Mouse (Mus musculus) midbrain, embryonic 10.5 days (tissue): Measurements from ENCODE around the gene Map2k2. TPM values are rescaled to one million over a fixed set of nuclear protein-coding genes. Genes with fewer than 3 reads are reported as not detected.
"Not testable (repeated sequence)": the region's sequence is repeated elsewhere in the genome, so short reads cannot be mapped to it uniquely, and the experiment has no call there.

Source experiments
- DNase-seq: peaks from one replicate; pipeline ENCODE4 v3.0.0-alpha.2; 2017; ENCODE audit warnings: low spot score
- H3K27ac ChIP-seq: fragments of 300-500 bp; sonication (generic); replicated peaks from 2 replicates; pipeline ENCODE4 v1.5.1; 2016; ENCODE audit warnings: mild to moderate bottlenecking
- H3K27me3 ChIP-seq: fragments of 300-500 bp; sonication (generic); 2 replicates; pipeline ENCODE4 v1.6.1; 2016; ENCODE audit warnings: low read depth, mild to moderate bottlenecking; ENCODE audit not compliant: poor library complexity, severe bottlenecking
- H3K36me3 ChIP-seq: fragments of 300-500 bp; sonication (generic); 2 replicates; pipeline ENCODE4 v1.6.1; 2016; ENCODE audit warnings: mild to moderate bottlenecking, moderate library complexity
- H3K4me1 ChIP-seq: fragments of 300-500 bp; sonication (generic); 2 replicates; pipeline ENCODE4 v1.6.1; 2016
- H3K4me3 ChIP-seq: fragments of 300-500 bp; sonication (generic); 2 replicates; pipeline ENCODE4 v1.5.1; 2016; ENCODE audit warnings: mild to moderate bottlenecking, moderate library complexity
- H3K9me3 ChIP-seq: fragments of 300-500 bp; sonication (generic); replicated peaks from 2 replicates; pipeline ENCODE4 v1.6.1; 2016; ENCODE audit warnings: mild to moderate bottlenecking
- WGBS: fragments of 180-500 bp; shearing (Covaris S2); methylation state at CpG from one replicate; pipeline ENCODE4 v1.1.7; 2016; 5-methylcytosine and 5-hydroxymethylcytosine counted together
- polyA plus RNA-seq: library from polyadenylated mRNA; unstranded; fragments of >200 nt; fragmentation: Nextera tagmentation; extraction: Ambion mirVana; gene quantifications from 2 replicates; pipeline ENCODE4 v1.2.1, GENCODE M21; 2016

Map2k2 gene
- polyA plus RNA-seq: 215 TPM in 2 replicates

DNA sequence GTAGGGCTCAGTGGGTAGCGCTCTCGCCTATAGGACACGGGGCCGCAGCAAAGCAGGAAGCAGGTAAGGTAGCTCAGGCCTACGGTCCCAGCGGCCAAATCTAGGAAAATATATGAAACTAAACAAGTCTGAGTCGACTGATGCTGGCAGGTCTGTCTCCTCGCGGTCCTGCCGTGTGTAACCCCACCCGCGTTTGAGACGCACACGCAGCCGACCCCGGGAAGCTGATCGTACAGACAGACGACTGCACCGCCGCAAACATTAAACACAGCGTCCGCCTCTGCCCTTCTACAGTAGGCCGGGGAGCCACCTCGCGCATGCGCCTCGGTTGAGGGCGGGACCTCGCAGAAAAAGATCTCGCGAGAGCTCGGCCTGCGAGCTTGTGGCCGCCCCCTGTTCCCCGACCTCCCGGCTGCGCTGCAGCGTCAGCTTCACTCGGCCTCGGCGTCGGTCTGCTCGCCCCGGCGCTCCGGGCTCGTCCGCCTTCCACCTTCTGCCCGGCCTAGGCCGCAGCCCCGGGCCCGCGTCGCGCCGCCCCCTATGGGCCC is at the start of gene Map2k2:
Gene Map2k2 (plus strand): TSS at position 351 of the 548 bp plus-strand sequence.
- Histone ChIP-seq H3K4me1 (peaks cover 30% of the 10 kb centered on the region), H3K4me3 (peak within 1 kb of the TSS; percentile 92), H3K27me3 (no peaks in the 10 kb centered on the region), H3K27ac (peak within 1 kb of the TSS; percentile 99), H3K36me3 (peaks cover 33% of the 10 kb centered on the region), H3K9me3 (no peaks in the 10 kb centered on the region)
- under 1% methylated on average over 56 of the region's 56 CpGs for WGBS
- DNase-seq: peak; percentile 97

DNA sequence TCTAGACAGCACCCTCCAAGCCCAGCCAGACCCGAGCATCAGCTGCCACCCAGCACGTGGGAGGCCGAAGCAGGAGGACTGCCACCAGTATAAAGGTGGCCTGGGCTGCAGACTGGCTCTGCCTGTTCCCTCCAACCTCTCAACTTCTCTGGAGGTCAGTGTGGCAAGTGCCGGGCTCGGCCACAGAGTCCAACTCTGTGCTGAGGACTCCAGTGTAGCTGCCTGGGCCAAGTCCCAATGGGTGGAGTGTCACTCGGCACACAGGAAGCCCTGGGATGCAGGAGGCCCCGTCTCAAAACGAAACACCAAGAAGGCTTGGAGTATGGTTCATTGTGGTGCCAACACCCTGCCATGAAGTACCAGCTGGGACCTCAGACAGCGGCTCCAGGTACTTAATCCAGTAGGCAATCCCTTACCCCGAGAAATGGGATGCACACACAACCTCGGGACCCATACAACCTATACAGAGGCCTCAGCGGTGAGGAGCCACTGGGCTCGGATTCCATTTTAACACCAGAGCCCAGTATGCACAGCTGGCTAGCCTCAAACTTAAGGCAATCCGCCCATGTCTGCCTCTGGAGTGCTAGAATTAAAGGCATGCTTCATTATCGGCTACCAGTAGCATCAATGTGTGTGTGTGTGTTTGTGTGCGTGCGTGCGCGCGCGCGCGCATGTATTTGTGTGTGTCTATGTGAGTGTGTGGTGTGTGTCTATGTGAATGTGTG is 48.1 kb upstream of the Map2k2 start:
- H3K9me3 ChIP-seq: no peaks in the 10 kb centered on the region
- DNase-seq: no peak
- H3K36me3 ChIP-seq: peaks cover 41% of the 10 kb centered on the region
- 0 out of 2 replicates have a peak overlapping the region, but pooled peaks have one; percentile 12 for H3K4me3 ChIP-seq
- no peak overlapping the region for H3K27ac ChIP-seq
- 95% methylated on average over 23 of the region's 23 CpGs for WGBS
- H3K27me3 ChIP-seq: no peaks in the 10 kb centered on the region
- peaks cover 24% of the 10 kb centered on the region for H3K4me1 ChIP-seq

DNA sequence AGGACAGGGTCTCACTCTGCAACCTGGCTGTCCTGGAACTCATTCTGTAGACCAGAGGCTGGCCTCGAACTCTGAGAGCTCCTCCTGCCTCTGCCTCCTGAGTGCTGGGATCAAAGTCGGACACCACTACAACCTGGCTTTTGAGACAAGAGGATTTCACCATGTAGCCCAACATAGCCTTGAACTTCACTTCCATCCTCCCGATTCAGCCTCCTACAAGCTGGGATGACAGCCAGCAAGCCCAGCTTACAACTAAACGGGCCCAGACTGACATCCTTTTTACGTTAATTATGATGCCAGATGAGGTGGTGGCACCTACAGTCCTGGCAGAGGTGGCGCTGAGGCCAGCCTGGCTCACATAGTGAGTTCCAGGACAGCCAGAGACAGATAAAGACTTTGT is 46.8 kb upstream of the Map2k2 start:
- no peak overlapping the region for H3K27ac ChIP-seq
- no peaks in the 10 kb centered on the region for H3K9me3 ChIP-seq
- peaks cover 29% of the 10 kb centered on the region for H3K36me3 ChIP-seq
- H3K27me3 ChIP-seq: no peaks in the 10 kb centered on the region
- H3K4me3 ChIP-seq: peak overlapping the region; percentile 73
- DNase-seq: no peak
- WGBS: 91% methylated on average over 6 of the region's 6 CpGs
- H3K4me1 ChIP-seq: peaks cover 24% of the 10 kb centered on the region

DNA sequence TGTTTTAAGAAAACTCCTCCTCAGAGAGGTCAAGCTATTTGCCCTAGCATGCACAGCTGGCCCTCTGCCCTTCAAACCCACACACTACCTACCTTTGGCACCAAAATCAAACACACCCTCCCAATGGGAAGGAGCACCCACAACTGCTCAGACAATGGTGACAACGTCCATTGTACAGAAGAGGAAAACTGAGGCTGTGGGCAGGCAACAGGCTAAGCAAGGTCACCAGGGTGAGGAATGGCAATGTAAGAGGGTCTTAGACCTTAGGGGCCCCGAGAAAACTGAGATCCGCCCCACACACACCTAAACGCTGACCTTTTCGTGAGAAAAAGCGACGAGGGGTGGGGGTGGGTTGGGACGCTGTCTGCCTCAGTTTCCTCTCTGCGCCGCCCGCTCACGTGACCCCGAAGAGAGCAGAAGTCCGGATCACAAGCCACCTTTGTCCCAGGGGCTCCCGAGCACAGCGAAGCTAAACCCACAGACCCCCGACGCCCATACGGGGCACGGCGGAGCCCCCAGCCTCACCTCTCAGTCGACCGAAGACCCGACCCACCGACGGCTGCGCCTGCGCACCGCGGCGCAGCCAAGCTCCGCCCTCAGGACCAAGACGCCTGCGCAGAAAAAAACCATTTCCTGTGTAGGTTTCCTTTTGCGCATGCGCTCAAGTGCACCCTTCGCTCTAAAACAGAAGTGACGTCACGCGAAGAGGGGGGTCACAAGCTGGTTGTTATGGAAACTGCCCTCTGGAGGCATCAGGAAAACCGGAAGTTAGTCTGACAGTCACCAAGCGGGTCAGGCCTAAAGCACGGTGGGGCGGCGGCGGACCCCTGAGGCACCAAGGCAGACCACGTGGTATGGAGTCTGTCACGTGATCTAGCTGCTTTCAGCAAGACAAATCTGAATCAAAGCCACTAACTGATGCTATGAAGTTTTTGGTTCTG is 45.8 kb upstream of the Map2k2 start, which contains the start of gene Sgta:
Gene Sgta (minus strand): TSS at position 579 of the 941 bp plus-strand sequence.
- H3K27me3 ChIP-seq: no peaks in the 10 kb centered on the region
- under 1% methylated on average over 48 of the region's 48 CpGs for WGBS
- DNase-seq: peak; percentile 99
- peak within 1 kb of the TSS; percentile 73 for H3K4me3 ChIP-seq
- peaks cover 22% of the 10 kb centered on the region for H3K36me3 ChIP-seq
- H3K27ac ChIP-seq: peak within 1 kb of the TSS; percentile 86
- H3K9me3 ChIP-seq: no peaks in the 10 kb centered on the region
- peaks cover 24% of the 10 kb centered on the region for H3K4me1 ChIP-seq

DNA sequence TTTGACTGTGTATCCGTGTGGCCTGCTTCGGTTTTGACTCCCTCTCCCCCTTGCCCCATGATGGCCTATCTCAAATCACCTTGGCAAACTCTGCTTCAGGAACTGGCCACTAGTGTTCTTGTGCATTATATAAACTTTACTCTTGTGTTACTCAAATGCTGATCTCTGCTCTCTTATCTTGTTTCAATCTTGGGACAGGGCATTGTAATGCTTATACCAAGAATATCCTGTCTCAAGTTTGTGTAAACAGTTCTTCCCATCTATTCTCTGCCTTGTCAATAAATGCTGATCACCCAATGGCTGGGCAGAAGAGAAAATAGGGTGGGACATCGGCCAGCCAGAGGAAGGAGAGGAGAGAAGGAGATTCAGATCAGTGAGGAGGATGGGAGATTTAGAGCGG is 43.0 kb upstream of the Map2k2 start:
- WGBS: 69% methylated on average over 4 of the region's 4 CpGs
- no peak for DNase-seq
- Histone ChIP-seq H3K36me3 (0 out of 2 replicates have a peak, but pooled peaks cover 3% of the 10 kb centered on the region), H3K27ac (no peak overlapping the region), H3K4me1 (peaks cover 24% of the 10 kb centered on the region), H3K4me3 (no peak overlapping the region), H3K27me3 (no peaks in the 10 kb centered on the region), H3K9me3 (no peaks in the 10 kb centered on the region)

DNA sequence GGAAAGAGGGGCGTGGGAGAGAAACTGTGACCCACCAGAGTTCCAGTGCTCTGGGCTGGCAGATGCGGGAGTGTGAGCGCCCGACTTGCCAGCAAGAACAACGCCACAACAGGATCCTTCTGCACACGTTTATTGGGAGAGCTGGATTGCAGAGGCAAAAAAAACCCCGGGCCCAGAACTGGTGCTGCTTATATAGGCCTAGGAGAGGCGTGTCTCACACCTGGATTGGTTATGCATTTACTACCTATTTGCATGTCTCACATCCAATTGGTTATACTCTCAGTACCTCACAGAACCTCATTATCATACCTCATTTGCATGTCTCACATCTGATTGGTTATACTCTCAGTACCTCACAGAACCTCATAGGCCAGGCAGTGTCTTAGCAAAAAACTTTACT is 41.2 kb upstream of the Map2k2 start:
- not testable (repeated sequence) for DNase-seq, H3K27me3 ChIP-seq
- 89% methylated on average over 8 of the region's 8 CpGs for WGBS

DNA sequence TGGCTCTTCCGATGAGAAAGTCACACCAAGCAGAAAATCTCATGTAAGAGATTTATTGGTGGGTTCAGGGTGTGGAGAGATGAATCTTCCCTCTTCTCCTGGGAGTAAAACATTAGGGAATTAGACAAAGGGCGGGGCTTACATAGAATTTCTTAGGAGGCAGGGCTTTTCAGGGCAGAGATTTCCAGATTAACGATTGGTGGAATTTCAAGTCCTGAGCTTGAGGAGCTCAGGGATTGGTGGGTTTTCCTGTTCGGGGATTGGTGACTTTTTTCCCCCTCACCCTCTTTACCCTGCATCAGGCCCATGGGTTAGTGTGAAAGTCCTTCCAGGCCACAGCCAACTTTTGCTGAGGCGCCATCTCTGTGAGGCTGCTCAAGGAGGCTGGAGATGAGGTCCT is 37.0 kb upstream of the Map2k2 start:
- DNase-seq: no peak
- Histone ChIP-seq H3K4me1 (peaks cover 35% of the 10 kb centered on the region), H3K27me3 (no peaks in the 10 kb centered on the region), H3K4me3 (peak overlapping the region; percentile 85; the same call in 1 of the 2 replicates), H3K27ac (peak overlapping the region; percentile 89), H3K36me3 (peaks cover 23% of the 10 kb centered on the region), H3K9me3 (no peaks in the 10 kb centered on the region)
- 76% methylated on average over 5 of the region's 5 CpGs for WGBS

More for the DNA sequence above, 41.2 kb upstream of the Map2k2 start:
- H3K4me3 ChIP-seq, H3K36me3 ChIP-seq, H3K27ac ChIP-seq, H3K9me3 ChIP-seq: not testable (repeated sequence)
- H3K4me1 ChIP-seq: peaks cover 15% of the 10 kb centered on the region

DNA sequence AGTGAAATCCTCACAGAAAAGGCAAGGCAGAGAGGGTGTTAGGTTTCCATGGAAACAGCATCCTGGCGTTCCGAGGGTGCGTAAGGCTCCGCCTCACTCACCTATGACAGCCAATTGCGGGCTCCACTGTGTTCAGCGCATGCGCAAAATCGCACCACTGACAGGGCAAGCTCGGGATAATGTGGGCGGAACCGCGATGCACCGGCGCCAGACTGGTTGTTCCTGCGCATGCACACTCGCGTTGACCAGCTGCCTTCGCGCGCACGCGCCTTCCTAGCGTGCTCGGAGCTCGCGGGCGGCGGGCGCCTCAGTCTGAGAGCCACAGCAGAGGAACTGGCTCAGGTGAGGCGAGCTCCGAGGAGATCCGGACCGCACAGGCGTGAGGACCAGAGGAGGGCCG is 35.9 kb upstream of the Map2k2 start, which contains the start of gene Thop1:
Gene Thop1 (plus strand): TSS at position 200 of the 400 bp plus-strand sequence.
- peaks cover 34% of the 10 kb centered on the region for H3K36me3 ChIP-seq
- peak within 1 kb of the TSS; percentile 85 for H3K4me3 ChIP-seq
- H3K4me1 ChIP-seq: peaks cover 35% of the 10 kb centered on the region
- H3K9me3 ChIP-seq: no peaks in the 10 kb centered on the region
- H3K27ac ChIP-seq: peak within 1 kb of the TSS; percentile 89
- under 1% methylated on average over 35 of the region's 35 CpGs for WGBS
- H3K27me3 ChIP-seq: no peaks in the 10 kb centered on the region
- DNase-seq: peak; percentile 100

DNA sequence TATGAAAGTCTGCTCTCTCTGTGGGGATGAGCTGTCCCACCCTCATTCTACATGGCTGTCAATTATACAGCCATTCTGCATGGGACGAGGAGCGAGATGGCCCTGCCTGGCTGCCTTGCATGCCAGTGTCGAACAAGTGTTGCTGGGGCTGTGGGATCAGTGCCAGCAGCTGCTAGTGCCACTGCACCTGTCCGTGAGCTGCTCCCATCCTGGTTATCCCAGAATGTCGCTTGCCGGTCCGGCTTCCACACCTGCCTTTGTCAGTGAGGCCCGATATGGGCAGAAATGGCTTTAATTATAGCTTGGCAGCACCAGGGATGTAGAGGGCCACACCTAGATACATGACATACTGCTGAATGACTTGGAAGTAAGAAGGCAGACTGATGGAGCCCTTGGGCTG is 33.4 kb upstream of the Map2k2 start:
- H3K27me3 ChIP-seq: no peaks in the 10 kb centered on the region
- H3K4me3 ChIP-seq: no peak overlapping the region
- peaks cover 58% of the 10 kb centered on the region for H3K36me3 ChIP-seq
- 96% methylated on average over 8 of the region's 8 CpGs for WGBS
- peaks cover 39% of the 10 kb centered on the region for H3K4me1 ChIP-seq
- DNase-seq: no peak
- H3K9me3 ChIP-seq: no peaks in the 10 kb centered on the region
- no peak overlapping the region for H3K27ac ChIP-seq

DNA sequence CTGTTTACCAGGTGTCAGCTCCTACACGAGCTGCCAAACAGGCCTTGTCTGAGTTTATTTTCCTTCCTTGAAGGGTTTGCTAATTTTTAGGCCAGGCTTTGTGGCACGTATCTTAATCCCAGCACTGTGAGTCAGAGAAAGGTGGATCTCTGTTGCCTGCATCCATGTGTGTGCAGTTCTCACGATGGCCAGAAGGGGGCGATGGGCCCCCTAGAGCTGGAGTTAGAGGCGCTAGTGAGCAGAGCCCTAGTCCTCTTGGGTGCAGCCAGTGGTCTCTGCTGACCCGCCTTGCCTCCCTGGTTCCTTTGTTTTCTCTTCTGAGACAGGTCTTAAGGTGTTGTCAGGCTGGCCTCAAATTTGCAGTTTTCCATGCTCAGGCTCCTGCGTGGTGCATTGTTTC is 32.3 kb upstream of the Map2k2 start:
- Histone ChIP-seq H3K4me3 (no peak overlapping the region), H3K9me3 (no peaks in the 10 kb centered on the region), H3K27ac (no peak overlapping the region), H3K4me1 (peaks cover 39% of the 10 kb centered on the region), H3K36me3 (peaks cover 70% of the 10 kb centered on the region), H3K27me3 (no peaks in the 10 kb centered on the region)
- DNase-seq: peak; percentile 28
- 66% methylated on average over 7 of the region's 7 CpGs for WGBS

DNA sequence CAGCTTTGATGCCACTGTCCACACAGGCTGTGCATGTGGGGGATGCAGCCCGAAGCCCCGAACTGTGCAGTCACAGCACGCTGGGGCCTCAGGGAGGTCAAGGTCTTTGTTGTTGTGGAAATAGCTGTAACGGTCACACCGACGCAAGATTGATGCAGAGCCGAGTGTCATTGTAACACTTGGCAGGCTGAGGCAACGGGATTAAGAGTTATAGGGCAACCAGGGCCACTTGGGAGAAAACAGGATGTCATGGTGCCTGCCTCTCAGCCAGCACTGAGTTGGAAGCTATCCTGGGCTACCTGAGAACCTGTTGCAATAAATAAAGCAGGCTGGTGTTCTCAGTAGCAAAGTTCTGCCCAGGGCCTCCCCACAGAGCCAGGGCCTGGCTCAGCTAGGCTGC is 30.0 kb upstream of the Map2k2 start:
- Histone ChIP-seq H3K9me3 (no peaks in the 10 kb centered on the region), H3K27ac (no peak overlapping the region), H3K27me3 (no peaks in the 10 kb centered on the region), H3K36me3 (peaks cover 93% of the 10 kb centered on the region), H3K4me1 (peaks cover 22% of the 10 kb centered on the region), H3K4me3 (no peak overlapping the region)
- WGBS: 85% methylated on average over 8 of the region's 8 CpGs
- no peak for DNase-seq

DNA sequence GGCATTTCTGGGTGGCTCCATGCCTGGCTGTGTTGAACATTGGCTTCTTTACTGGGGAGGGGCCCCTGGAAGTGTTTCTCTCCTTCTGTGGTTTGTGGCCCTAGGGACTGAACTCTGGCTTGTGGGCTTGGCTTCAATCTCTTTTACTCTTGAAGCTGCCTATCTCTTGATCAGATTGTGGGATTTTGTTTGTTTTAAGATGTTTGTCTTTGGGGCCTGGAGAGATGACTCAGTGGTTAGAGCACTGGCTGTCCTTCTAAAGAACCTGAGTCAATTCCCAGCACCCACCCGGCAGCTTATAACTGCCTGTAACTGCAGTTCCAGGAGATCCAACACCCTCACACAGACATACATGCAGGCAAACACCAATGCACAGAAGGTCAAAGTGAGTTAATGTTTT is 29.4 kb upstream of the Map2k2 start:
- H3K4me3 ChIP-seq: no peak overlapping the region
- H3K27ac ChIP-seq: no peak overlapping the region
- DNase-seq: no peak
- 84% methylated on average over 1 of the region's 1 CpGs for WGBS
- H3K9me3 ChIP-seq: no peaks in the 10 kb centered on the region
- H3K27me3 ChIP-seq: no peaks in the 10 kb centered on the region
- H3K4me1 ChIP-seq: peaks cover 16% of the 10 kb centered on the region
- peaks cover 99% of the 10 kb centered on the region for H3K36me3 ChIP-seq
